Mouse (Mus musculus): ENCODE measurements at regions not wholly inside any gene's neighbourhood (a gene's known extent, or its start where the extent isn't known, plus 50 kb on each side); places are given as distances from the start of the nearest gene placed in this dataset.

DNA sequence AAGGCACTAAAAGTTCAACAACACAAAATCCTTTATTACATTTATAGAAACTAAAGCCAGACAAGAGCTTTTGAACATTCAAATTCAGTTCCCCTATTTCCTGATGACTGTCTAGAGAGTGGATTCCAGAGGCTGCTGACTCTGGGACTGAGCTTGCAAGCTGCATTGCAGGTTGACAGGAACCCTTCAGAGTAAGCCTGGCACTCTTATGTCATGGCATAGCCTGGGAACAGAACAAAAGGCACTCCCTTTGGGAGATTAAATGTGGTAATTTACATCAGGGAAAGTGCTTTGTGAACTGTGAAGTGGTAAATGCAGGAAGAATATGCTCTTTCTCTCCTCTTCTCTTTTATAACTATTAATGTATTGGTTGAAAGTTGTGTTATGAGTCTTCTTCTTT lies 847.3 kb downstream of the Bcl11a start:
- no peaks in the 10 kb centered on the region for H3K4me1 ChIP-seq
- no peak for ATAC-seq (ENCODE audit: borderline replicate concordance, extremely low read depth, low FRiP score, low TSS enrichment)
- no peak overlapping the region for H3K4me3 ChIP-seq
- no peak overlapping the region for H3K4me2 ChIP-seq
- no peak overlapping the region for H3K9ac ChIP-seq
- no peak overlapping the region for H3K27ac ChIP-seq
- H3K9me3 ChIP-seq: no peaks in the 10 kb centered on the region
- H3K27me3 ChIP-seq: no peaks in the 10 kb centered on the region
- no peaks in the 10 kb centered on the region for H3K36me3 ChIP-seq

DNA sequence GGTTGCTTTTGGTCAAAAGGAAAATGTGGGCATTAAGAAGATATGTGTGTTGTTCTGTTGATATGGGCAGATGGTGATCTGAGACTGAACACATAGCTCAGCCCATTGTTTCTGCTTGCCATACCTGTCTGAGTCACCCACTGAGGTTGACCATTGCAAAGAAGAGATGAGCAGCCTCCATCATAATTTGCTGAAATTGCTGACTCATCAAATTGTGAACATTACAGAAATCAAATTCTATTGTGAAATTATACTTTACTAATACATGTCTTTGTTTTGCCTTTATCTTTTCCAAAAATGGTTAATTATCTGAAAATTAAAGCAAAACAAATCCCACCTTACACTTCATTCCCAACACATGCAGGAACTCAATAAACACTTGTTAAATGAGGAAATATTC lies 865.8 kb downstream of the Bcl11a start:
- no peaks in the 10 kb centered on the region for H3K27me3 ChIP-seq
- H3K4me2 ChIP-seq: no peak overlapping the region
- no peak overlapping the region for H3K4me3 ChIP-seq
- no peaks in the 10 kb centered on the region for H3K9me3 ChIP-seq
- no peaks in the 10 kb centered on the region for H3K36me3 ChIP-seq
- ATAC-seq (ENCODE audit: borderline replicate concordance, extremely low read depth, low FRiP score, low TSS enrichment): no peak
- H3K4me1 ChIP-seq: no peaks in the 10 kb centered on the region
- no peak overlapping the region for H3K27ac ChIP-seq
- no peak overlapping the region for H3K9ac ChIP-seq

DNA sequence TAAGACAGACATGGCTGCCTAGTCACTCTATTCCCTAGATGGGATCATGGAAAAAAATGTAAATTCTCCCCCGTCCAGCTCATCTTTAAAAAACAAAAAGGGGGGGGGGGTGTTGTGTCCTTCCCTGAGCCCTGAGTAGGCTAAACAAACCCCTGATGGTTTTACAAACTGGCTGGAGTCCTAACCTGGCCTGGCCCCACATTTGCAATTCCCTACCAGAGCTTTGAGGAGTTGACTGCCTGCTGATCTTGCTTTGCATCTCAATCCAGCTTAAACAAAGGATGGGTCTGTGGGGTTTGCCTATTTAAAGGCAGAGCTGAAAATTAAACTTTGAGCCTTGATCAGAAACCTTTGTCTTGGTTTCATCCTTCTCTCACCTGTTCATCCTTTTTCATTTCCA lies 873.3 kb downstream of the Bcl11a start:
- Histone ChIP-seq H3K27me3 (no peaks in the 10 kb centered on the region), H3K4me1 (no peaks in the 10 kb centered on the region), H3K4me3 (no peak overlapping the region), H3K9ac (no peak overlapping the region), H3K4me2 (no peak overlapping the region), H3K27ac (no peak overlapping the region), H3K9me3 (no peaks in the 10 kb centered on the region), H3K36me3 (no peaks in the 10 kb centered on the region)
- ATAC-seq (ENCODE audit: borderline replicate concordance, extremely low read depth, low FRiP score, low TSS enrichment): no peak
- 93% methylated on average over 1 of the region's 1 CpGs for WGBS

DNA sequence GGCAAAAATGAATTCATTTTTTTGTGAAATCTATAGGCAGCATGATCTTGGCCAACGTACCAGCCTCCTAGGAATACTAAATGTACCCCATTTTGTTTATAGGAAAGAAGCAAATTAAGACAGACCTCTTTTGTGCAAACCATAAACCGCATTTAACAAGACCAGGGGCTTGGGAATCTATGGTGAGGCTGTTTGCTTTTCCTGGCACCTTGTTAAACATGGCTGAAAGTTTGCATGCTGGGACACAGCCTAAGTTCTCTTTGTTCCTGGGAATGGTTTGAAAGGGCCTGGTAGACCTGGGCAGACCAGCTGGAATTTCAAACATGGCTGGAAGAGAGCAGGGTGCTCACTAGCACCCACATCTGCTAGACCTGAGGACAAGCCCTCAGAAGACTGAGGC lies 894.5 kb downstream of the Bcl11a start:
- Histone ChIP-seq H3K4me3 (no peak overlapping the region), H3K36me3 (no peaks in the 10 kb centered on the region), H3K27me3 (no peaks in the 10 kb centered on the region), H3K9me3 (no peaks in the 10 kb centered on the region), H3K9ac (no peak overlapping the region), H3K4me1 (no peaks in the 10 kb centered on the region), H3K4me2 (no peak overlapping the region), H3K27ac (no peak overlapping the region)
- no peak for ATAC-seq (ENCODE audit: borderline replicate concordance, extremely low read depth, low FRiP score, low TSS enrichment)
- 69% methylated on average over 2 of the region's 2 CpGs for WGBS

DNA sequence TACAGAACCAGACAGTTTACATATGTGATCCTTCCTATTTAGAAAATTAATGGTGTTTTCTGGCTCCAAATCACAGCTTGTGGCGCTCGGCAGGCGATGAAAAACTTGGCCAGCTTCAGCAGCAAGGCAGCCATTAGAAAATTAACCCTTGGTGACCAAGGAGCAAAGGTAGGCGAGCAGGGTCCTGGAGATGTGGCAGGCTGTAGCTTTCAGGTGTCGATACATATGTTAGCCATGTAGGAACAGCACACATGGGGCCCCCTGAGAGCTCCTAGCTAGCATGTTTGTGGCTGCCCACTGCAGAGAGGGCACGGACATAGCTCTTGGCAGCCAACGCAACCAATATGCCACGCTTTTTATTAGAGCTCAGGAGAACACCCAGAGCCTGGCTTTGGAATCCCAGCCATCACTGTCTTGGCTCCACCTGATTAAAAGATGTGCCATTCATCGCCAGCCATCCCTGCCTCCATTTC lies 902.4 kb downstream of the Bcl11a start:
- H3K36me3 ChIP-seq: no peaks in the 10 kb centered on the region
- no peak overlapping the region for H3K27ac ChIP-seq
- no peak overlapping the region for H3K4me2 ChIP-seq
- H3K4me3 ChIP-seq: no peak overlapping the region
- H3K9me3 ChIP-seq: no peaks in the 10 kb centered on the region
- no peaks in the 10 kb centered on the region for H3K27me3 ChIP-seq
- 0 out of 2 replicates have a peak, but pooled peaks cover 6% of the 10 kb centered on the region for H3K4me1 ChIP-seq
- WGBS: 59% methylated on average over 9 of the region's 9 CpGs
- no peak overlapping the region for H3K9ac ChIP-seq
- ATAC-seq (ENCODE audit: borderline replicate concordance, extremely low read depth, low FRiP score, low TSS enrichment): no peak

DNA sequence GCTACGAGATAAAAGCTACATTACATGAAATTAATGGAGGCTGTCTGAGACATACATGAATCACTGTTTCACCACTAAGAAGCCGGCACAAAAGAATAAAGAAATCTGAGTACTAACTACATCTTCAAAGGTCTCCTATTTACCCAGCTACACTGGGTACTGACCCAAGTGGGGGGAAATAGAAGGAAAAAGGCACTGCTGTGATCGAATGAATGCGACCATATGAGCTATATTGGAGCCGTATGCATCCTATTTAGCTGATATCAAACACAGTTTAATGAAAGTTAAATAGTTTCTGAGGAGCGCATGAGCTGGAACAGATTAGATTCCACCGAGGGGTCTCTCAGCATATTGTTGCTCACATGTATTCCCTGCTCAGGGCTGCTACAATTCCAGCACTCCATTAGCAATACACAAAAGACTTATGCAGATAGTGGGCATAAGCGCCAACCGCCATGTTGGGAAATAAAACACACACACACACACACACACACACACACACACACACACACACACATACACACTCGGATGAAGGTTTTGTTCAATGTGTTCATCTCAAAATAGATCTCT lies 905.3 kb downstream of the Bcl11a start:
- Histone ChIP-seq H3K27me3 (no peaks in the 10 kb centered on the region), H3K27ac (no peak overlapping the region), H3K36me3 (no peaks in the 10 kb centered on the region), H3K4me3 (no peak overlapping the region), H3K9ac (no peak overlapping the region), H3K4me1 (0 out of 2 replicates have a peak, but pooled peaks cover 6% of the 10 kb centered on the region), H3K9me3 (no peaks in the 10 kb centered on the region), H3K4me2 (no peak overlapping the region)
- WGBS: 61% methylated on average over 10 of the region's 10 CpGs
- ATAC-seq (ENCODE audit: borderline replicate concordance, extremely low read depth, low FRiP score, low TSS enrichment): no peak

DNA sequence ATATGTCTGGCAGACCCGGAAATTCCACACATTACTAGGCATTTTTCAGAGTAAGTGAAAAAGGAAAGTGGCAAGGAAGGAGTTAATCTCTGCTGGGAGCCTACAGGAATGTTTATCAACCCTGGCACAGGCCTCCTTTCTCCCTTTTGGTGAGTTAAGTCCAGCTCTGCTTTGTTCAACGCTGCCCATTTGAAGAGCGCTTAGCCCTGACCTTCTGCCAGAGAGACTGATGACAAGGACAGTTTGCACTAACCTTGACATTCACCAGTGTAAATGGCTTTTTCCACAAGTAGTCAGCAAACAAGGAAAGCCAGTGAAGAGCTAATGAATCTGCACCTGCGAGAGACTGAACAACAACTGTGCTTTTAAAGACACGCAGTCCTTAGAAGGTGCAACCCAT lies 927.6 kb downstream of the Bcl11a start:
- Histone ChIP-seq H3K4me3 (no peak overlapping the region), H3K27ac (no peak overlapping the region), H3K4me2 (no peak overlapping the region), H3K4me1 (0 out of 2 replicates have a peak, but pooled peaks cover 5% of the 10 kb centered on the region), H3K36me3 (no peaks in the 10 kb centered on the region), H3K9ac (no peak overlapping the region), H3K27me3 (no peaks in the 10 kb centered on the region), H3K9me3 (no peaks in the 10 kb centered on the region)
- 15% methylated on average over 5 of the region's 5 CpGs for WGBS
- ATAC-seq (ENCODE audit: borderline replicate concordance, extremely low read depth, low FRiP score, low TSS enrichment): no peak

DNA sequence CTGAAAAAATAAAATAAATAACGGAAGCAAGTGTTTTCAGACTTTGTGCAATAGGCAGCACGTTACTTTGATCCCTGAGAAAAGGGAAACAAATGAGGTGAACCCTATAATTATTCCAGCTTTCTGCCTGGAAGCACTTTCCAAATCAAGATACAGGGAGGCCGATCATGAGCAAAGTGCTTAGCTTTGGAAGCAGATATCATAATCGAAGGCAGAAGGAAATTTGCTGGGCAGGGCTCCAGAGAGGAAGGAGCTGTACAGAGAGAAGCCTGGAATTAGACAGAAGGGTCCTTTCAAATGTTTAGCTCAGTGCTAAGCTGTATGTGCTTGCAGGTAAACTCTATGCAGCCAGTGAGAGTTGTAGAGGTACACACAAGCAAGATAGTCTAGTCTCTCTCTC lies 948.9 kb downstream of the Bcl11a start:
- Histone ChIP-seq H3K9me3 (no peaks in the 10 kb centered on the region), H3K27ac (no peak overlapping the region), H3K27me3 (no peaks in the 10 kb centered on the region), H3K9ac (no peak overlapping the region), H3K4me1 (no peaks in the 10 kb centered on the region), H3K4me3 (no peak overlapping the region), H3K4me2 (no peak overlapping the region), H3K36me3 (no peaks in the 10 kb centered on the region)
- ATAC-seq (ENCODE audit: borderline replicate concordance, extremely low read depth, low FRiP score, low TSS enrichment): no peak
- 44% methylated on average over 4 of the region's 4 CpGs for WGBS

DNA sequence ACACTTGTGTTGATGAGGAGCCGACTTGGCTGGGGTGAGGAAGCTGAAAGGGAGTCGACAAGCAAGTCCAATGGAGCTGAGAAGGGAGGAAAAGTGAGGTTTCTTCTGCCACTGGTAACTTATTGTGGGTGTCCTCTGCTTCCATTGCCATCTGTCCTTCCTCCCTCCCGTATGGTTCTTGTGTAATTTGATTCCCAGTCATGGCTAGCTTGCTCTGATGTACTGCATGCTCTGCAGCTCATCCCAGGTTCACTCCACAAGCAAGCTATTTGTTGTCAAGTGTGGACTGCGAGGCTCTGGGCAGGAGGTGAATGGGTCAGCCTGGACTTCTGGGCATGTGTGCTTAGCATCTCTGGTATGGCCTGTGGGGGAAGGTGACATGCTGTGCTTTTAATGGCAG lies 963.1 kb downstream of the Bcl11a start:
- no peak overlapping the region for H3K4me2 ChIP-seq
- H3K27me3 ChIP-seq: no peaks in the 10 kb centered on the region
- H3K9ac ChIP-seq: no peak overlapping the region
- H3K4me1 ChIP-seq: no peaks in the 10 kb centered on the region
- H3K36me3 ChIP-seq: no peaks in the 10 kb centered on the region
- H3K9me3 ChIP-seq: no peaks in the 10 kb centered on the region
- 28% methylated on average over 4 of the region's 4 CpGs for WGBS
- ATAC-seq (ENCODE audit: borderline replicate concordance, extremely low read depth, low FRiP score, low TSS enrichment): no peak
- no peak overlapping the region for H3K4me3 ChIP-seq
- H3K27ac ChIP-seq: no peak overlapping the region

DNA sequence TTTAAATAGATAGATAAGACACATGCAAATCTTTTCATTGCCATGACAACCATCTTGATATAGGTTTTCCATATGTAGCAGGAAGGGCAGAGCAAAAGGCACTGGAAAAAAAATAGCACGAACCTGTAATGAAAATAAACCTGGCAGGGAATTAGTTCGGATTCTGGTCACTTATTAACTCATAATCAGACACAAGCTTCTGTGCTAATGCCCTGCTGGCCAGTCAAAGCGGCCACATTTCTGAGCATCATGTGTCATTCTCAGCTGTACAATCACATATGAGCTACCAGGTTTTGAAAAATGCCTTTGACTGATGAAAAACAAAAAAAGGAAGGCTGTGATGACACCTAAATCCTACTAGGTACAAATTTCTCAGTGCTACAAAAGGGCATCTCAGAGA lies 964.9 kb downstream of the Bcl11a start:
- no peak overlapping the region for H3K4me3 ChIP-seq
- H3K4me1 ChIP-seq: no peaks in the 10 kb centered on the region
- H3K4me2 ChIP-seq: no peak overlapping the region
- no peaks in the 10 kb centered on the region for H3K27me3 ChIP-seq
- 70% methylated on average over 3 of the region's 3 CpGs for WGBS
- H3K36me3 ChIP-seq: no peaks in the 10 kb centered on the region
- no peak overlapping the region for H3K27ac ChIP-seq
- no peak overlapping the region for H3K9ac ChIP-seq
- H3K9me3 ChIP-seq: no peaks in the 10 kb centered on the region
- ATAC-seq (ENCODE audit: borderline replicate concordance, extremely low read depth, low FRiP score, low TSS enrichment): no peak

DNA sequence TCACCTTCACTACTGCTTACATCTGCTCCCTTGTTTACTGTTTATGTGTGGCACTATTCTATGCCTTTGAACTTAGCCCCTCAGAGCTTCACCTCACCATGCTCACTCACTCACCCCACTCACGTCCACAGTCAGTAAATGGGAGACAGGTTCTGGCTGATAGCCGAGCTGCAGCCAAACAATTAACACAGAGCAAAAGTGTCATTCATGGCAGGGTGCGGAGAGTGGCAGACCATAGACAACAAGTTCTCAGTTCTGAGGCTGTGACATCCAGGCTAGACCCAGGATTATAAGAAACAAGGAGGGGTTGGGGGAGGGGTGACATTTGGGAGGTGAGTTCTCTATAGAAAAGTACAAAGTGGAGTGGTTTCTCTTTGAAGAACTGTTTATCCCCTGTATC lies 967.5 kb downstream of the Bcl11a start:
- 46% methylated on average over 3 of the region's 3 CpGs for WGBS
- Histone ChIP-seq H3K4me2 (no peak overlapping the region), H3K27me3 (no peaks in the 10 kb centered on the region), H3K4me3 (no peak overlapping the region), H3K9ac (no peak overlapping the region), H3K9me3 (no peaks in the 10 kb centered on the region), H3K4me1 (no peaks in the 10 kb centered on the region), H3K36me3 (no peaks in the 10 kb centered on the region), H3K27ac (no peak overlapping the region)
- ATAC-seq (ENCODE audit: borderline replicate concordance, extremely low read depth, low FRiP score, low TSS enrichment): no peak

DNA sequence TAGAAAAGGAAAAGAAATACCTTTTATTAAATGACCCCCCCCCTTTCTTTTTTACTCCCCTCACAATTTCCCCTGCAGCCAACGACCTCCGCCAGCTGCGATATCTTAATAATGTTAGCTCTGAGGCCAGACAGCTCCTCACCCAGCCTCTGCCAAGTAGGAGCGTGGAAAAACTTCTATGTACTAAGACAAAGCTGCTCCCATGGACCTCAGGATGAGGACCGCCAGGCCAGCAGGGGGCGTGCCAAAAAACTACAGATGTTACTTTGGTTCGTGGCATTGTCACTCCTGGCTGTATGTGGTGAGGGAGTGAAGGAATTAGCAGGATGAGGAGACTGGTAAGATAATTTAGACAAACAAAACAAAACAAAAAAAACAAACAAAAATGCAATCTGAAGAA lies 968.1 kb downstream of the Bcl11a start:
- Histone ChIP-seq H3K4me2 (no peak overlapping the region), H3K4me1 (no peaks in the 10 kb centered on the region), H3K9ac (no peak overlapping the region), H3K9me3 (no peaks in the 10 kb centered on the region), H3K27ac (no peak overlapping the region), H3K27me3 (no peaks in the 10 kb centered on the region), H3K4me3 (no peak overlapping the region), H3K36me3 (no peaks in the 10 kb centered on the region)
- 51% methylated on average over 7 of the region's 7 CpGs for WGBS
- ATAC-seq (ENCODE audit: borderline replicate concordance, extremely low read depth, low FRiP score, low TSS enrichment): no peak

DNA sequence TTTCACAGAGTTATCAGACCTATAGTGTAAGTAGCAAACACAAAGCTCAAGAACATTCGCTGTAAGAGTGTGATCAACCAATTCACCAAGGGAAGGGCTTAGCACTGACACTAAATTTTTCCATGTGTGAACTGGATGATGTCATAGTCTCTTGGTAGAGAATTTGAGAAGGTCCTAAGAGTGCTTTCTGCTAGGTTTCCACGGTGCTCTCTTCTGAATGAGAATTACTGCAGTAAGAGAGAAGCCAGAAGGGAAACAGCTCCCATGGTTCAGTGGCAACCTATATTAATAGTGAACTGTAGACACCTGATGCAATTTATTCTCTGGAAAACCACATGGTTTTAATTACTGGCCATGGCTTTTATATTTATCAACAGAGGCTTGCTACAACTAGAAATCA lies 977.8 kb downstream of the Bcl11a start:
- Histone ChIP-seq H3K9me3 (no peaks in the 10 kb centered on the region), H3K4me3 (no peak overlapping the region), H3K27me3 (no peaks in the 10 kb centered on the region), H3K4me1 (peaks cover 10% of the 10 kb centered on the region), H3K36me3 (no peaks in the 10 kb centered on the region), H3K4me2 (no peak overlapping the region), H3K9ac (no peak overlapping the region), H3K27ac (no peak overlapping the region)
- no peak for ATAC-seq (ENCODE audit: borderline replicate concordance, extremely low read depth, low FRiP score, low TSS enrichment)
- 67% methylated on average over 2 of the region's 2 CpGs for WGBS

Data from lung, embryonic 15.5 days (tissue).